Mouse (Mus musculus) CD8-positive naive resting alpha-beta T cell, adult 2 months (primary cell): ENCODE data around the gene Olfr23.
"Not testable (repeated sequence)": the region's sequence is repeated elsewhere in the genome, so short reads cannot be mapped to it uniquely, and the experiment has no call there.

Experiments used
- DNase-seq, 2 experiments: peaks; one replicate each; pipeline ENCODE4 v3.0.0; 2022; ENCODE audit warnings: low read depth in 2 of 2, low spot score in 2 of 2

Gene Olfr23

GRCm38 (mm10) chr11:73936377-73936776 lies at the start of gene Olfr23:
Olfr23 (plus strand) TSS chr11:73936677.
- DNase-seq: no peak

GRCm38 (mm10) chr11:73890671-73891070 lies 45.8 kb upstream of the Olfr23 start, which contains the start of gene Olfr394:
Olfr394 (minus strand) TSS chr11:73890771.
- DNase-seq: no peak

- DNase-seq: not testable (repeated sequence)
These were observed 27.3 kb upstream of the Olfr23 start, which contains the start of gene Olfr395 for GRCm38 (mm10) chr11:73909199-73909598. Olfr395 (minus strand) TSS chr11:73909299.

DNA sequence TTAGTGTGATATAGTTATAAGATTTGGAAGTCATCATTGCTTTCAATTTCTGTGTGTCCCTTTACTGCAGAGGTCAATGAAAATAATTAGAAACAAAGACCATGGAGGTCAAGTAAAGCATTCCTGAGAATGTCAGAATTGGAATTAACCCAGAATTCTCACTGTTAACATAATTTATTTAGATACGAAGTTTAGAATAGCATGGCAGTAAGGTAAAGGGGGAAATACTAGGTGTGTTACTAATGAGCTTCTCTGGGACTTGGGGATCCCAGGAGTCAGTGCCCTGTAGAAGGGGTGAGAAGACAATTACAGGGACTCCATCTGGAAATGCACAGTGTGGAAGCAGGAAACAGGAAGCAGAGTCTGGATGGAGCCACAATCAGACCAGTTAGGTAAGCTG lies 24.0 kb downstream of the Olfr23 start, which contains the start of gene Olfr397:
Gene Olfr397 (plus strand): TSS at position 301 of the 400 bp plus-strand sequence.
- DNase-seq: no peak

- no peak for DNase-seq
These were observed 53.8 kb downstream of the Olfr23 start, which contains the start of gene Olfr398 for GRCm38 (mm10) chr11:73990307-73990706. Olfr398 (minus strand) TSS chr11:73990407.
